Mouse (Mus musculus) kidney, embryonic 16.5 days (tissue): ENCODE results near the gene Ankrd6. TPM values are rescaled to one million over a fixed set of nuclear protein-coding genes. Genes with fewer than 3 reads are reported as not detected.

ENCODE experiments used
- ATAC-seq: fragments of 200-750 bp; cut with Nextera tagmentation; 2 replicates; pipeline ENCODE4 v1.8.0; 2017; ENCODE audit warnings: moderate TSS enrichment; ENCODE audit not compliant: low FRiP score, low TSS enrichment
- H3K27ac ChIP-seq: fragments of 300-500 bp; sonication (generic); 2 replicates; pipeline ENCODE4 v1.5.1; 2014; ENCODE audit warnings: low read length
- H3K27me3 ChIP-seq: fragments of 300-500 bp; sonication (generic); 2 replicates; pipeline ENCODE4 v1.6.1; 2014; ENCODE audit warnings: low read length, control low read depth, mixed read lengths; ENCODE audit not compliant: insufficient read depth
- H3K36me3 ChIP-seq: fragments of 300-500 bp; sonication (generic); 2 replicates; pipeline ENCODE4 v1.6.1; 2014; ENCODE audit warnings: low read length, control low read depth, mixed read lengths; ENCODE audit not compliant: insufficient read depth
- H3K4me1 ChIP-seq: fragments of 300-500 bp; sonication (generic); 2 replicates; pipeline ENCODE4 v1.6.1; 2014; ENCODE audit warnings: low read length, control low read depth, mixed read lengths; ENCODE audit not compliant: insufficient read depth
- H3K4me2 ChIP-seq: fragments of 300-500 bp; sonication (generic); replicated peaks from 2 replicates; pipeline ENCODE4 v1.6.1; 2014; ENCODE audit warnings: low read depth, low read length
- H3K4me3 ChIP-seq: fragments of 300-500 bp; sonication (generic); 2 replicates; pipeline ENCODE4 v1.5.1; 2014; ENCODE audit warnings: mild to moderate bottlenecking, low read length
- H3K9ac ChIP-seq: fragments of 300-500 bp; sonication (generic); replicated peaks from 2 replicates; pipeline ENCODE4 v1.6.1; 2014; ENCODE audit warnings: low read length
- H3K9me3 ChIP-seq: fragments of 300-500 bp; sonication (generic); 2 replicates; pipeline ENCODE4 v1.6.1; 2016; ENCODE audit warnings: low read length, control low read depth
- WGBS: fragments of 180-500 bp; shearing (Covaris S2); extraction: QIAGEN DNeasy Blood & Tissue Kit; methylation state at CpG from one replicate; pipeline ENCODE4 v1.1.7; 2014; 5-methylcytosine and 5-hydroxymethylcytosine counted together
- polyA plus RNA-seq: library from polyadenylated mRNA; unstranded; fragments of >200 nt; fragmentation: Nextera tagmentation; extraction: Ambion mirVana; gene quantifications from 2 replicates; pipeline ENCODE4 v1.2.1, GENCODE M21; 2015

Ankrd6 gene
- polyA plus RNA-seq, 1 experiment from 2014 or later, result 13.8 TPM

DNA sequence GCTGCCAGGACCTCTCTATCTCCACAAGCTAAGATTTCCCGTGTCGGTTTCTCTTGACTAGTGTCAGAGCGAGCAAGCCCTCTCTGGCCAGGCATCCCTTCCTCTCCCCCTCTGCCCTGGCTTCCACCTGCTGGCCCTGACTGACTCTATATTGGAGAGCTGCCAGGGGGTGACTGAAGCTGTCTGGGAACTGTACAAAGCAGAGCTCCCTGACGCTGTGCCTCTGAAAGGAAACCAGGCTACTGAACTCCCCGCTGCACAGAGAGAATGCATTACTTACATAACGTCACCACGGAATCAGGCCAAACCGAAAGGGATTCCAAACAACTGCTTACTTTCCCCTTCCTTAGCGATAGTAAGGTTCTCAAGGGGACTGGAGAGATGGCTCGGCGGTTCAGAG lies 61.4 kb downstream of the Ankrd6 start:
- Histone ChIP-seq H3K27ac (peak overlapping the region; percentile 30; the same call in 1 of the 2 replicates), H3K4me2 (0 out of 2 replicates have a peak overlapping the region, but pooled peaks have one; percentile 16), H3K36me3 (0 out of 2 replicates have a peak, but pooled peaks cover 1% of the 10 kb centered on the region), H3K4me1 (peaks cover 20% of the 10 kb centered on the region), H3K27me3 (no peaks in the 10 kb centered on the region), H3K9ac (no peak overlapping the region), H3K9me3 (peaks cover 9% of the 10 kb centered on the region), H3K4me3 (no peak overlapping the region)
- 40% methylated on average over 11 of the region's 11 CpGs for WGBS
- peak; percentile 73; the same call in 1 of the 2 replicates for ATAC-seq

DNA sequence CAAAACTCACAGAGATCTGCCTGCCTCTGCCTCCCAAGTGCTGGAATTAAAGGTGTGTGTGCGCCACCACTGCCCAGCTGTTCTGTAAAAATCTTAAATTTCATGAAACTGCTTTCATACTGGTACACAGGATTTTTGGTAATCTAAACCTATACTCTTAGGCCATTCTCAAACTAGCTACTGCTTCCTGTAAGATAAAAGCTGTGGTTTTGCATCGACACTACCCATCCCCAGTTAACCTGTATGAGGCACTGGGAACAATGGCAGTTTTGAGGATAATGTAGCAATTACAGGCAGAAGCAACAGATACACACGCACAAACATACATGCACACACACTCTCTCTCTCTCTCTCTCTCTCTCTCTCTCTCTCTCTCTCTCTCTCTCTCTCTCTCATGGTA lies 64.2 kb downstream of the Ankrd6 start:
- Histone ChIP-seq H3K27ac (no peak overlapping the region), H3K9ac (no peak overlapping the region)
- 93% methylated on average over 3 of the region's 3 CpGs for WGBS

DNA sequence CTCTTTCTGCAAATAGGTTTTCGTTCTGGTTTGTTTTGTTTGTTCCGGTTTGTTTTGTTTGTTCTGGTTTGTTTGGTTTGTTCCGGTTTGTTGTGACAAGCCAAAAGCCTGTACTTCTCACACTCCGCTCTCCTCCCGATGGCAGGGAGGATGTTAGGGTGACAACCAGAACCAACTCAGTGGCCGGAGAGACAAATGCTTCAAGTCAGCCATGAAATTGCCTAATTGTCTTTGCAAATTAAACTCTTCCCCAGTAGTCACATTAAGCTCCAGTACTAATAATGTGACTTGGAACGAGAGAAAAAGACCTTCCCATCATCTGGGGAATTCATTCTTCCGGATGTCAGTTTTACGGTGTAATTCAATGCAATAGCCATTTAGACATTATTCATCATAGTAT lies 66.0 kb downstream of the Ankrd6 start:
- Histone ChIP-seq H3K9ac (no peak overlapping the region), H3K9me3 (no peaks in the 10 kb centered on the region), H3K4me2 (no peak overlapping the region), H3K36me3 (no peaks in the 10 kb centered on the region), H3K27me3 (no peaks in the 10 kb centered on the region), H3K4me3 (no peak overlapping the region), H3K27ac (no peak overlapping the region), H3K4me1 (peaks cover 11% of the 10 kb centered on the region)
- WGBS, result 24% methylated on average over 9 of the region's 9 CpGs
- no peak for ATAC-seq

More for the DNA sequence above, 64.2 kb downstream of the Ankrd6 start:
- H3K4me3 ChIP-seq, result no peak overlapping the region
- no peaks in the 10 kb centered on the region for H3K27me3 ChIP-seq
- H3K4me2 ChIP-seq, result no peak overlapping the region
- H3K36me3 ChIP-seq, result no peaks in the 10 kb centered on the region
- H3K9me3 ChIP-seq, result no peaks in the 10 kb centered on the region
- no peak for ATAC-seq
- H3K4me1 ChIP-seq, result peaks cover 20% of the 10 kb centered on the region

DNA sequence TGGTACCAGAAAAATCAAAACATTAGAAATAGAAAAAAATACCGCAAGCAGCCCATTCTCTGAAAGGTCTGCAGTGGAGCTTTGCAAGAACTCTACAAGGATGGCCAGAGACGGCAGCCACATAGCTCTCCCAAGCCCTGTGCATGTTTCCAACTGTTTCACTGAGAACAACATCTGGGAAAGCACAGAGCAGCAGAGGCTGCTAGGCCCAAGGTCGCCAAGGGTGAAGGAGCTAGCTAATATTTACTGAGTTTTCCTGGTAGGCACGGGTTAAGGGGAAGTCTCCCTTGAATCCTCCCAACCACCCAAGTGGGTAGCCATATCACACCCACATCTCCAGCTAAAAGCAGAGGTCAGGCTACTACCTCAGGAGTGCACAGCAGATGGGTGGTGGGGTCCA lies 69.6 kb downstream of the Ankrd6 start:
- Histone ChIP-seq H3K4me3 (no peak overlapping the region), H3K27ac (no peak overlapping the region), H3K36me3 (no peaks in the 10 kb centered on the region), H3K4me2 (no peak overlapping the region), H3K9ac (no peak overlapping the region), H3K27me3 (no peaks in the 10 kb centered on the region), H3K4me1 (0 out of 2 replicates have a peak, but pooled peaks cover 4% of the 10 kb centered on the region), H3K9me3 (no peaks in the 10 kb centered on the region)
- 59% methylated on average over 4 of the region's 4 CpGs for WGBS
- peak; percentile 53 for ATAC-seq

DNA sequence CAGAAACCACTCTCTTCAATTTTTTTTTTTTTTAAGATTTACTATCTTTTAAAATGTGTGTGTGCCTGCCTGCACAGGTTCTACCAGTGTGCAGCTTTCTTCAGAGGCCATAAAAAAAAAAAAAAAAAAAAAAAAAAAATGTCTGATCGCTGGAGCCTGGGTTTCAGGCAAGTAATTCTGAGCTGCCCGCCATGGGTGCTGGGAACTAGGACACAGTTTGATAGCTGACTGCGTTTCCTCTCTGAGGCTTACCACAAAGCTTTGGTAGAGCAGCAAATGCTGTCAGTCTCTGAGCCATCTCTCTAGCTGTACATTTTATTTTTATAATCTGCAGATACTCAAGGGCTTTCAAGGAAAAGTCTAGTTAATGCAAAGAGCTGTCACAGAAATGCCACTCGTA lies 76.0 kb downstream of the Ankrd6 start:
- no peak overlapping the region for H3K4me2 ChIP-seq
- no peak overlapping the region for H3K27ac ChIP-seq
- WGBS, result 84% methylated on average over 4 of the region's 4 CpGs
- no peaks in the 10 kb centered on the region for H3K9me3 ChIP-seq
- no peaks in the 10 kb centered on the region for H3K4me1 ChIP-seq
- H3K9ac ChIP-seq, result no peak overlapping the region
- no peaks in the 10 kb centered on the region for H3K36me3 ChIP-seq
- no peaks in the 10 kb centered on the region for H3K27me3 ChIP-seq
- H3K4me3 ChIP-seq, result no peak overlapping the region
- no peak for ATAC-seq

DNA sequence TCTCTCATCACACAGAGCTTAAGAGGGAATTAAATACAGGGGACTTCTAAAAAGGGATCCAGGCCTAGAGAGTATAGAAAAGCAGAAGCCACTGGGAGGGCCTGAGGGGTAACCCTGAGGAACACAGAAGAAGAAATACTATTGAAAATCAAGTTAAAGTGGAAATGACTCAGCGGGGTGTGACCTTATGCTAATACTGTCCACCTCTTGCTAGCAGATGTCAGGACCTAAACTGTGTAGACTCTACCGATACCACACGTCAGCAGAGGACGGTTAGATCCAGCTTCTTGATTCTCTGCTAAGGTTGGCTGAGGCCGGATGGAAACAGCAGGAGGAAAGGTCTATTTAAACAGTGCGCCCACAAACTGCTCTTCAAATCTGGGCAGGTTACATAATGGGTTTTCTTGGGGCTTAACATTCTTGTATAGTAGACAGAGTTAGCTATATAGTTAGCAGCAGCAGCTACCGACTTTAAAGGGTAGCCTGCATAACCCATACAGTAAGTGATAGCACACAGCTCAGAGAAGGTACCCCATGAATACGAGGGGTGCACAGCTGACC lies 78.4 kb downstream of the Ankrd6 start:
- no peaks in the 10 kb centered on the region for H3K36me3 ChIP-seq
- H3K27me3 ChIP-seq, result no peaks in the 10 kb centered on the region
- WGBS, result 85% methylated on average over 8 of the region's 8 CpGs
- no peak overlapping the region for H3K4me3 ChIP-seq
- no peaks in the 10 kb centered on the region for H3K9me3 ChIP-seq
- no peak overlapping the region for H3K27ac ChIP-seq
- H3K4me2 ChIP-seq, result no peak overlapping the region
- ATAC-seq, result no peak
- H3K4me1 ChIP-seq, result no peaks in the 10 kb centered on the region
- H3K9ac ChIP-seq, result no peak overlapping the region

DNA sequence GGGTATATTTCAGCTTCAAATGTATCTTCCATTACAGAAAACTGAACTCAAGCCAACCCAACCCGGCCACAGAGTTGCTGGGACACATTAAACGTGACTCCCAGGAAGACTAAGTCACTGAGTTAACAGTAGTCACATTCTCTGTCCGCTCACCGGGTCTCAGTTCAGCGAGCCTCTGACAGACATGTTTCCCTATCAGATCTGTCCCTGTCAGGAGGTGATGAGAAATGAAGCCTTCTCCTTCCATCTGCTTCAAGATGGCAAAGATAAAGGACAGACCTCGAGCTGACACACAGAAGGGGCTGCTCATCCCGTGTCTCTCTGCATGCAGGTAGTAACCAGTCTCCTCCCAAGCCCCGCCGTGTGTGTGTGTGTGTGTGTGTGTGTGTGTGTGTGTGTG lies 81.3 kb downstream of the Ankrd6 start:
- H3K4me1 ChIP-seq, result peaks cover 5% of the 10 kb centered on the region
- H3K27me3 ChIP-seq, result 0 out of 2 replicates have a peak, but pooled peaks cover under 1% of the 10 kb centered on the region
- WGBS, result 61% methylated on average over 9 of the region's 9 CpGs
- H3K9ac ChIP-seq, result no peak overlapping the region
- H3K36me3 ChIP-seq, result no peaks in the 10 kb centered on the region
- no peak overlapping the region for H3K4me3 ChIP-seq
- no peaks in the 10 kb centered on the region for H3K9me3 ChIP-seq
- H3K27ac ChIP-seq, result no peak overlapping the region
- ATAC-seq, result no peak
- no peak overlapping the region for H3K4me2 ChIP-seq

GRCm38 (mm10) chr4:32868858-32869257 lies 81.8 kb downstream of the Ankrd6 start:
- 12% methylated on average over 8 of the region's 8 CpGs for WGBS
- Histone ChIP-seq H3K4me2 (no peak overlapping the region), H3K4me3 (no peak overlapping the region), H3K27ac (no peak overlapping the region), H3K9me3 (no peaks in the 10 kb centered on the region), H3K9ac (no peak overlapping the region), H3K36me3 (no peaks in the 10 kb centered on the region), H3K27me3 (0 out of 2 replicates have a peak, but pooled peaks cover 5% of the 10 kb centered on the region), H3K4me1 (peaks cover 10% of the 10 kb centered on the region)
- no peak for ATAC-seq

GRCm38 (mm10) chr4:32868437-32868836 lies 82.2 kb downstream of the Ankrd6 start:
- H3K4me3 ChIP-seq, result no peak overlapping the region
- ATAC-seq, result no peak
- H3K27ac ChIP-seq, result no peak overlapping the region
- H3K9ac ChIP-seq, result no peak overlapping the region
- no peak overlapping the region for H3K4me2 ChIP-seq
- peaks cover 15% of the 10 kb centered on the region for H3K4me1 ChIP-seq
- H3K36me3 ChIP-seq, result no peaks in the 10 kb centered on the region
- 79% methylated on average over 4 of the region's 4 CpGs for WGBS
- H3K9me3 ChIP-seq, result no peaks in the 10 kb centered on the region
- H3K27me3 ChIP-seq, result 0 out of 2 replicates have a peak, but pooled peaks cover 6% of the 10 kb centered on the region

- WGBS, result 85% methylated on average over 6 of the region's 6 CpGs
- Histone ChIP-seq H3K4me2 (no peak overlapping the region), H3K4me3 (no peak overlapping the region), H3K4me1 (peaks cover 24% of the 10 kb centered on the region), H3K36me3 (no peaks in the 10 kb centered on the region), H3K27me3 (0 out of 2 replicates have a peak, but pooled peaks cover 11% of the 10 kb centered on the region), H3K9me3 (no peaks in the 10 kb centered on the region), H3K27ac (no peak overlapping the region), H3K9ac (no peak overlapping the region)
- no peak for ATAC-seq
These were observed 83.2 kb downstream of the Ankrd6 start for GRCm38 (mm10) chr4:32867460-32867859.
